In the genomic region with DNA sequence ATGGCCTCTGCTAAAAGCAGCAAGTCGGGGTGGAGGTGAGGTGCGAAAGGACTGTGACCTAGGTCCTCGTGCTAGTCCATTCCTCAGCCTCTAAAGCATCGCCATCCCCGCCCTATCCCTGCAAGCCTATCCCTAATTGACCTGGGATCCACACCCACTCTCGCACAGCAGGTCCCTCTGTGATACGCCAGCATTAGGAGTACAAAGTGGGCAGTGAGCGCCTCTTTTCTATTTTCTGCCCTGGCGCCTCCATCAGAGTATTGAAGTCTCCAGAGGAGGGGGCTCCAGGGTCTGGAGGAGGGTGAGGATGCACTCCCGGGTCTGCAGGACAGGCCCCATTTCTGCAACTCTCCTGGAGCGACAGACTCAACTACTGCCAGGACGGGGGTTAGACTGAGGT, we compare ENCODE assay signal across 8 mouse cellular contexts. TPM values are rescaled to one million over a fixed set of nuclear protein-coding genes. Genes with fewer than 3 reads are reported as not detected.
DNase-seq lines count a peak whose midpoint lies in the region; ATAC-seq and TF ChIP-seq lines count a peak whose summit lies in the region.

No protein-coding gene starts in this region.

- 9% methylated on average over 12 of the region's 12 CpGs for WGBS in lung, embryonic 14.5 days
- WGBS in forebrain, embryonic 11.5 days: 12% methylated on average over 12 of the region's 12 CpGs
- 7% methylated on average over 12 of the region's 12 CpGs for WGBS in limb, embryonic 13.5 days
- 9% methylated on average over 12 of the region's 12 CpGs for WGBS in stomach, embryonic 14.5 days

- DNase-seq in lung, embryonic 14.5 days: no peak
- DNase-seq in lung, postnatal 25 days (ENCODE audit: low spot score): no peak
- DNase-seq in forebrain, embryonic 11.5 days (ENCODE audit: low spot score): no peak
- DNase-seq in left cerebral cortex, postnatal 25 days (ENCODE audit: low spot score in 2 of 2): no peak
- DNase-seq in frontal cortex, postnatal 14 days (ENCODE audit: low spot score in 2 of 2): no peak
- no peak for DNase-seq in ovary, postnatal 10 days (ENCODE audit: low spot score)

- no peak overlapping the region for H3K9ac ChIP-seq in lung, embryonic 14.5 days
- peak overlapping the region; percentile 43; the same call in 1 of the 2 replicates for H3K9ac ChIP-seq in forebrain, embryonic 11.5 days (ENCODE audit: low read length)
- peak overlapping the region; percentile 45 for H3K9ac ChIP-seq in limb, embryonic 13.5 days
- H3K9ac ChIP-seq in stomach, embryonic 14.5 days (replicated peaks; ENCODE audit: low read depth, low read length): 0 out of 2 replicates have a peak overlapping the region, but pooled peaks have one; percentile 10

- intact Hi-C loops in left cerebral cortex, postnatal 25 days (cut with DNase I): no loop called here

- H3K36me3 ChIP-seq in lung, embryonic 14.5 days (ENCODE audit: insufficient read depth): no peaks in the 10 kb centered on the region
- H3K36me3 ChIP-seq in forebrain, embryonic 11.5 days (ENCODE audit: control insufficient read depth, insufficient read depth, low read length): no peaks in the 10 kb centered on the region
- H3K36me3 ChIP-seq in limb, embryonic 13.5 days: no peaks in the 10 kb centered on the region
- no peaks in the 10 kb centered on the region for H3K36me3 ChIP-seq in stomach, embryonic 14.5 days (ENCODE audit: control insufficient read depth, insufficient read depth, low read length)

- peak overlapping the region; percentile 99 for H3K4me2 ChIP-seq in lung, embryonic 14.5 days
- H3K4me2 ChIP-seq in forebrain, embryonic 11.5 days (ENCODE audit: low read depth, low read length, severe bottlenecking): peak overlapping the region; percentile 99
- peak overlapping the region; percentile 97 for H3K4me2 ChIP-seq in limb, embryonic 13.5 days (replicated peaks)
- H3K4me2 ChIP-seq in stomach, embryonic 14.5 days (replicated peaks; ENCODE audit: low read depth, low read length): peak overlapping the region; percentile 99

- H3K4me3 ChIP-seq in lung, embryonic 14.5 days (ENCODE audit: low read depth, low read length): peak overlapping the region; percentile 33
- peak overlapping the region; percentile 32 for H3K4me3 ChIP-seq in forebrain, embryonic 11.5 days (ENCODE audit: low read depth, low read length)
- peak overlapping the region; percentile 60 for H3K4me3 ChIP-seq in limb, embryonic 13.5 days
- H3K4me3 ChIP-seq in stomach, embryonic 14.5 days (ENCODE audit: low read depth, low read length): peak overlapping the region; percentile 34; the same call in 1 of the 2 replicates

- H3K4me1 ChIP-seq in lung, embryonic 14.5 days (ENCODE audit: insufficient read depth): no peaks in the 10 kb centered on the region
- H3K4me1 ChIP-seq in forebrain, embryonic 11.5 days (replicated peaks; ENCODE audit: control insufficient read depth, insufficient read depth, low read length): peaks cover 28% of the 10 kb centered on the region; the same call in 1 of the 2 replicates
- peaks cover 49% of the 10 kb centered on the region for H3K4me1 ChIP-seq in limb, embryonic 13.5 days
- H3K4me1 ChIP-seq in stomach, embryonic 14.5 days (ENCODE audit: control insufficient read depth, insufficient read depth, low read length): peaks cover 19% of the 10 kb centered on the region; the same call in 1 of the 2 replicates

- peaks cover 79% of the 10 kb centered on the region for H3K27me3 ChIP-seq in lung, embryonic 14.5 days (ENCODE audit: insufficient read depth, low read length)
- H3K27me3 ChIP-seq in forebrain, embryonic 11.5 days (ENCODE audit: control insufficient read depth, insufficient read depth, low read length): peaks cover 34% of the 10 kb centered on the region
- peaks cover 92% of the 10 kb centered on the region for H3K27me3 ChIP-seq in limb, embryonic 13.5 days
- peaks cover 42% of the 10 kb centered on the region for H3K27me3 ChIP-seq in stomach, embryonic 14.5 days (ENCODE audit: control insufficient read depth, insufficient read depth, low read length)

- no peak for TF ChIP-seq CTCF in lung, embryonic 14.5 days (IDR thresholded peaks at IDR 0.05; ENCODE audit: low read depth)

- ATAC-seq in lung, embryonic 14.5 days (ENCODE audit: insufficient read depth): no peak
- no peak for ATAC-seq in forebrain, embryonic 11.5 days (replicated peaks; ENCODE audit: low FRiP score)
- ATAC-seq in limb, embryonic 13.5 days (ENCODE audit: low FRiP score, low read depth): no peak
- no peak for ATAC-seq in stomach, embryonic 14.5 days (ENCODE audit: insufficient number of reproducible peaks, insufficient read depth, low FRiP score, low read depth)

- H3K27ac ChIP-seq in lung, embryonic 14.5 days (ENCODE audit: low read depth): no peak overlapping the region
- no peak overlapping the region for H3K27ac ChIP-seq in forebrain, embryonic 11.5 days (ENCODE audit: low read depth, low read length)
- H3K27ac ChIP-seq in limb, embryonic 13.5 days: no peak overlapping the region
- no peak overlapping the region for H3K27ac ChIP-seq in stomach, embryonic 14.5 days (ENCODE audit: low read length)

- H3K9me3 ChIP-seq in lung, embryonic 14.5 days (ENCODE audit: low read depth, low read length): no peaks in the 10 kb centered on the region
- H3K9me3 ChIP-seq in forebrain, embryonic 11.5 days (ENCODE audit: control insufficient read depth, low read length): no peaks in the 10 kb centered on the region
- no peaks in the 10 kb centered on the region for H3K9me3 ChIP-seq in limb, embryonic 13.5 days
- no peaks in the 10 kb centered on the region for H3K9me3 ChIP-seq in stomach, embryonic 14.5 days (ENCODE audit: control insufficient read depth, low read depth, low read length)

RNA-seq across cellular contexts. Expression of a gene that starts 2.1 kb away (rescaled TPM):
- 0.70 and 0.97 TPM in 2 replicates for polyA plus RNA-seq in lung, embryonic 14.5 days (2014; fragmentation: Nextera tagmentation; extraction: Ambion mirVana)
- 1.8 and 2.0 TPM in 2 replicates for polyA plus RNA-seq in forebrain, embryonic 11.5 days (2014; fragmentation: Nextera tagmentation; extraction: Ambion mirVana)
- 0.43 and 0.51 TPM in 2 replicates for polyA plus RNA-seq in limb, embryonic 13.5 days (2015; fragmentation: Nextera tagmentation; extraction: Ambion mirVana)
- polyA plus RNA-seq in stomach, embryonic 14.5 days (2014; fragmentation: Nextera tagmentation; extraction: Ambion mirVana): 0.39 and 0.57 TPM in 2 replicates
- 10 to 100 TPM; 85.1 to 94.3 TPM for total RNA-seq in left cerebral cortex, postnatal 25 days (2021)

RNA-seq across cellular contexts. Expression of a gene that starts 16.2 kb away (rescaled TPM):
- 4.7 and 6.8 TPM in 2 replicates for polyA plus RNA-seq in lung, embryonic 14.5 days (2014; fragmentation: Nextera tagmentation; extraction: Ambion mirVana)
- 0.68 and 0.92 TPM in 2 replicates for polyA plus RNA-seq in forebrain, embryonic 11.5 days (2014; fragmentation: Nextera tagmentation; extraction: Ambion mirVana)
- 1.0 and 1.3 TPM in 2 replicates for polyA plus RNA-seq in limb, embryonic 13.5 days (2015; fragmentation: Nextera tagmentation; extraction: Ambion mirVana)
- 1.6 and 2.8 TPM in 2 replicates for polyA plus RNA-seq in stomach, embryonic 14.5 days (2014; fragmentation: Nextera tagmentation; extraction: Ambion mirVana)
- total RNA-seq in left cerebral cortex, postnatal 25 days (2021): under 1 TPM in 1 of 2 experiments, not detected in 1; 0.21 TPM

RNA-seq across cellular contexts. Expression of a gene that starts 34.6 kb away (rescaled TPM):
- polyA plus RNA-seq in lung, embryonic 14.5 days (2014; fragmentation: Nextera tagmentation; extraction: Ambion mirVana): 61.1 and 66.0 TPM in 2 replicates
- polyA plus RNA-seq in forebrain, embryonic 11.5 days (2014; fragmentation: Nextera tagmentation; extraction: Ambion mirVana): 72.3 and 76.4 TPM in 2 replicates
- 70.5 and 72.4 TPM in 2 replicates for polyA plus RNA-seq in limb, embryonic 13.5 days (2015; fragmentation: Nextera tagmentation; extraction: Ambion mirVana)
- 63.2 and 66.7 TPM in 2 replicates for polyA plus RNA-seq in stomach, embryonic 14.5 days (2014; fragmentation: Nextera tagmentation; extraction: Ambion mirVana)
- total RNA-seq in left cerebral cortex, postnatal 25 days (2021): 10 to 100 TPM; 64.6 to 68.6 TPM

RNA-seq across cellular contexts. Expression of a gene that starts 39.7 kb away (rescaled TPM):
- polyA plus RNA-seq in lung, embryonic 14.5 days (2014; fragmentation: Nextera tagmentation; extraction: Ambion mirVana): 91.6 and 105 TPM in 2 replicates
- 124 and 133 TPM in 2 replicates for polyA plus RNA-seq in forebrain, embryonic 11.5 days (2014; fragmentation: Nextera tagmentation; extraction: Ambion mirVana)
- 101 and 105 TPM in 2 replicates for polyA plus RNA-seq in limb, embryonic 13.5 days (2015; fragmentation: Nextera tagmentation; extraction: Ambion mirVana)
- 54.3 and 56.6 TPM in 2 replicates for polyA plus RNA-seq in stomach, embryonic 14.5 days (2014; fragmentation: Nextera tagmentation; extraction: Ambion mirVana)
- total RNA-seq in left cerebral cortex, postnatal 25 days (2021): 1 to 10 TPM; 5.7 to 6.0 TPM

RNA-seq across cellular contexts. Expression of a gene that starts 56.5 kb away (rescaled TPM):
- 0.07 and 0.18 TPM in 2 replicates for polyA plus RNA-seq in lung, embryonic 14.5 days (2014; fragmentation: Nextera tagmentation; extraction: Ambion mirVana)
- 0.13 and 0.23 TPM in 2 replicates for polyA plus RNA-seq in forebrain, embryonic 11.5 days (2014; fragmentation: Nextera tagmentation; extraction: Ambion mirVana)
- polyA plus RNA-seq in limb, embryonic 13.5 days (2015; fragmentation: Nextera tagmentation; extraction: Ambion mirVana): 0.19 and 0.25 TPM in 2 replicates
- polyA plus RNA-seq in stomach, embryonic 14.5 days (2014; fragmentation: Nextera tagmentation; extraction: Ambion mirVana): not detected in 2 replicates
- under 1 TPM in 1 of 2 experiments, not detected in 1; 0.11 TPM for total RNA-seq in left cerebral cortex, postnatal 25 days (2021)
